Mouse (Mus musculus) CH12F3 (cell line): ENCODE data around the gene Gjb6.

Source experiments
- in situ Hi-C: fragments of 300-500 bp; cut with MboI; formaldehyde crosslinking; loops from 2 replicates; pipeline ENCODE4 v1.14.3; 2020; ENCODE audit warnings: low sequenced_read_pairs

Gene Gjb6

GRCm38 (mm10) chr14:57090001-57090400, 43.4 kb downstream of the Gjb6 start:
- in situ Hi-C loops, result no loop called here

- in situ Hi-C loops, result no loop called here
Measured at GRCm38 (mm10) chr14:57089107-57089506, 44.3 kb downstream of the Gjb6 start.

DNA sequence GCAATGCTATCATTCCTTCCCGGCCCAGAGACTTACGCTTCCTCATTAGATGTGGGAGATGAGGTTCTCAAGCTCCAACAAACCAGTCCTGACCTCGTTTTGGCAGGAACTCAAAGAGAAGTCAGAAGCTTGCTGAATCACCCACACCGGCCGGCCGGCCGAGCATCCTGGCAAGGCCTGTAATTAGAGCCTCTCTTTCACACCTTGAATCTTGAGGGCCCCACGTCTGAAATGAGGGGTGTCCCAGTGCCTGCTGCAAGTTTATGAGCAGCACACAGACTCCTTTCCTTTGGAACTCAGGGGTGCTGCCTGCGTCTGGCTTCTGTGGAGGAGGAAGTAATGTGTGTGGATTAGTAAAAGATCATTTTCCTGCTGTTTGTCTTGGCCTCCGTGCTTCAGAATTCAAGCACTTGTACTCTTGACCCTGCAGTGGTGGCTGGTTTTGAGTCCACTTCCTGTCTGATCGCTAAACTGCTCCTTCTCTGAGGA, 49.2 kb downstream of the Gjb6 start:
- in situ Hi-C loops, result no loop called here

DNA sequence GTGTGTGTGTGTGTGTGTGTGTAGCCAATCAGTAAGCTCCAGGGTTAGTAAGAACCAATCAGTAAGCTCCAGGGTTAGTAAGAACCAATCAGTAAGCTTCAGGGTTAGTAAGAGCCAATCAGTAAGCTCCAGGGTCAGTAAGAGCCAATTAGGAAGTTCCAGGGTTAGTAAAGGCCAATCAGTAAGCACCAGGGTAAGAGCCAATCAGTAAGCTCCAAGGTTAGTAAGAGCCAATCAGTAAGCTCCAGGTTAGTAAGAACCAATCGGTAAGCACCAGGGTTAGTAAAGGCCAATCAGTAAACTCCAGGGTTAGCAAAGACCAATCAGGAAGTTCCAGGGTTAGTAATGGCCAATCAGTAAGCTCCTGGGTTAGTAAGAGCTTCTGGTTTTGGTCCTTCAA, 50.5 kb downstream of the Gjb6 start:
- in situ Hi-C loops, result no loop called here

- in situ Hi-C loops, result no loop called here
Measured at GRCm38 (mm10) chr14:57075537-57075936, 57.9 kb downstream of the Gjb6 start.
